Mouse (Mus musculus) brain, adult 10 weeks (tissue): Measurements from ENCODE around the gene Neurog2. TPM values are rescaled to one million over a fixed set of nuclear protein-coding genes. Genes with fewer than 3 reads are reported as not detected.

ENCODE experiments used
- polyA plus RNA-seq: library from polyadenylated mRNA; stranded (reverse); fragments of 350-450 nt; fragmentation: Illumina TruSeq; extraction: RNeasy Lipid Tissue Mini Kit (QIAGEN cat#74804); gene quantifications from one replicate; pipeline ENCODE4 v1.2.3, GENCODE M21; 2015; ENCODE audit warnings: low read depth, low replicate concordance

Neurog2 gene
- polyA plus RNA-seq: 0.46 TPM

DNA sequence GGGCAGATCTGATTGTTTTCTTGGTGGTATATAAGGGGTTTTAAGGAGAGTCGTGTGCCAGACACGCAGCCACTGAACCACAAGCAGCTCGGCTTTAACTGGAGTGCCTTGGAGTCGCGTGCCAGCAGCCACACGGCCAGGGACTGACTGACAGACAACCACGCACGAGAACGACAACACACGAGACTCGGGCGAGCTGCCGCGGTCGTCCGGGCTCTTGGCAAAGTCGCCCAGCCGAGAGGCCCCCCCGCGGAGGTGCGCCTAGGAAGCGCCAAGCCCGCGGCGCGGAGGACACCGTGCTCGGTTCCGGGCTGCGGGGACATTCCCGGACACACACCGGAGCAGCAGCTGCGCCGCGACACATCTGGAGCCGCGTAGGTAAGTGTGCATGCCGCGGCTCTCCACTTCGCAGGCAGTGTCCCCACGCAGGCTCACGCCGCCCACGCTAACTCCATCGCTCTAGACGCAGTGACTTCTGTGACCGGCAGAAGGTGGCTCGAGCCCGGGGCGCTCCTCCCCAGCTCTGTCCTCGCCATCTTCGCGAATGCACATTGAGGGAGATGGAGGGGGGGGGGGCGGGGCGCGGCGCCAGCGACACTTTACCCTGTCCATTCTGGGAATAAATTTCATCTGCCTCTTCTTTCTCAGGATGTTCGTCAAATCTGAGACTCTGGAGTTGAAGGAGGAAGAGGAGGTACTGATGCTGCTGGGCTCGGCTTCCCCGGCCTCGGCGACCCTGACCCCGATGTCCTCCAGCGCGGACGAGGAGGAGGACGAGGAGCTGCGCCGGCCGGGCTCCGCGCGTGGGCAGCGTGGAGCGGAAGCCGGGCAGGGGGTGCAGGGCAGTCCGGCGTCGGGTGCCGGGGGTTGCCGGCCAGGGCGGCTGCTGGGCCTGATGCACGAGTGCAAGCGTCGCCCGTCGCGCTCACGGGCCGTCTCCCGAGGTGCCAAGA, at the start of gene Neurog2:
Gene Neurog2 (plus strand): TSS at position 56 of the 953 bp plus-strand sequence.

Other genes starting within 250 kb of the Neurog2 start
- gene Ank2, start 133.8 kb upstream of the Neurog2 start, polyA plus RNA-seq: 323 TPM
- gene Larp7, start 79.8 kb upstream of the Neurog2 start, polyA plus RNA-seq: 17.1 TPM
- gene Zgrf1, start 79.6 kb upstream of the Neurog2 start, polyA plus RNA-seq: 2.8 TPM
- gene Alpk1, start 147.4 kb downstream of the Neurog2 start, polyA plus RNA-seq: 2.5 TPM
- 12.9 TPM for gene Tifa, start 156.7 kb downstream of the Neurog2 start, polyA plus RNA-seq
- 82.0 TPM for gene Ap1ar, start 204.4 kb downstream of the Neurog2 start, polyA plus RNA-seq